Mouse (Mus musculus) megakaryocyte, embryonic 14.5 days (primary cell): Measurements from ENCODE around the gene Uaca. TPM values are rescaled to one million over a fixed set of nuclear protein-coding genes. Genes with fewer than 3 reads are reported as not detected.
"Not testable (repeated sequence)": the region's sequence is repeated elsewhere in the genome, so short reads cannot be mapped to it uniquely, and the experiment has no call there.

Experiments
- H3K27me3 ChIP-seq: replicated peaks from 2 replicates; pipeline ENCODE3; 2012; ENCODE audit warnings: inconsistent platforms
- H3K36me3 ChIP-seq: replicated peaks from 2 replicates; pipeline ENCODE3; 2012; ENCODE audit warnings: low read length, inconsistent platforms, mixed read lengths
- H3K4me1 ChIP-seq: 2 replicates; pipeline ENCODE4 v1.6.1; 2012; ENCODE audit warnings: inconsistent platforms
- H3K4me3 ChIP-seq: replicated peaks from 2 replicates; pipeline ENCODE3; 2012; ENCODE audit warnings: moderate library complexity, mild to moderate bottlenecking, inconsistent platforms
- H3K9me3 ChIP-seq: 2 replicates; pipeline ENCODE4 v1.6.1; 2012; ENCODE audit warnings: inconsistent platforms
- FLI1 ChIP-seq: IDR thresholded peaks from 2 replicates; pipeline ENCODE4 v1.6.1; 2012; ENCODE audit warnings: low read length, inconsistent platforms, mixed read lengths
- GATA1 ChIP-seq: IDR thresholded peaks from 3 replicates; pipeline ENCODE4 v1.6.1; 2012; ENCODE audit warnings: mixed read lengths, low read length, inconsistent platforms, borderline replicate concordance
- polyA plus RNA-seq: library from polyadenylated mRNA; stranded (reverse); fragments of >175 nt; gene quantifications from 2 replicates; pipeline ENCODE4 v1.2.3, GENCODE M21; 2012; ENCODE audit warnings: low replicate concordance; ENCODE audit not compliant: insufficient read depth

The Uaca gene
- polyA plus RNA-seq, 1 experiment = 2.5 TPM

DNA sequence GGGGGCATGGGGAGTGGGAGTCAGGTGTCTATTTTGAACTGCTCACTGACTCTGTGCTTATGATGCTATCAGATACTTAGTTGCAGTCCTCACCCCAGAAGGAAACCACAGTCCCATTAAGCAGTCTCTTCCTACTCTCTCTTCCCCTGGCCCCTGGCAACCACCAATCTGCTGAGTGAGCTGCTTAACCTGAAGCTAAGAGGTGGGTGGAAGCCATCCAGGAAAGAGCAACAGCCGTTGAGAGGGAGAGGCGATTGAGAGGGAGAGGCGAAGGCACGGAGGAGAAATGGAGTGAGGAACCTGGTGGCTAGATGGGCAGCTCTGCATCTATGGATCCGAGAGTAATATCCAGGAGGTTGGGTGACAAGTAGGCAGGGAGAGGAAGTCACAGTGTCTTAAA is 13.7 kb downstream of the Uaca start:
- no peak overlapping the region for H3K4me3 ChIP-seq

GRCm38 (mm10) chr9:60813139-60813880 is 19.0 kb downstream of the Uaca start:
- Histone ChIP-seq H3K36me3 (no peaks in the 10 kb centered on the region), H3K4me3 (peak overlapping the region; percentile 85), H3K4me1 (peaks cover 12% of the 10 kb centered on the region), H3K27me3 (no peaks in the 10 kb centered on the region), H3K9me3 (peaks cover 4% of the 10 kb centered on the region; the same call in 1 of the 2 replicates)
- TF ChIP-seq FLI1 (no peak), GATA1 (no peak)

More for the DNA sequence above, 13.7 kb downstream of the Uaca start:
- Histone ChIP-seq H3K36me3 (no peaks in the 10 kb centered on the region), H3K9me3 (peaks cover 8% of the 10 kb centered on the region; the same call in 1 of the 2 replicates), H3K27me3 (peaks cover 2% of the 10 kb centered on the region), H3K4me1 (peaks cover 6% of the 10 kb centered on the region; the same call in 1 of the 2 replicates)
- TF ChIP-seq FLI1 (no peak), GATA1 (no peak)

DNA sequence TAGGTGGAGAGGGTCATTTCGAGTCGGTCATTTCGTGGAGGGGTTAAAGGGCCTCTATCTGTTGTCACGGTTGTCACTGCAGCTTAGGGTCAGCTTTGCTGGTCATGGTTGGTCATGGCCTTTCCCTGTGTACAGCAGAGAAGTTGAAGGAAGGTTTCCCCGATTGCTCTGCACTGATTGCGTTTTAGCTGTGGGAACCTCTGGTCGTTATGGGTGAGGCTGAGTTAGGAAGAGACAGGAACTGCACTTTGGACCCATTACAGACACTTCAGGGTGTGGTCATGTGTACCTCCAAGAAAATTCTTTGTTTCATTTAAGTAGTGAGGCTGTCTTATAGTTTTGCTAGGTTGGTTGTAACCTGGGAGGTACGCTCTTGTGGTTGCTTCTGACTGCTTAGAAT is 21.2 kb downstream of the Uaca start:
- no peak for TF ChIP-seq FLI1
- no peak for TF ChIP-seq GATA1
- Histone ChIP-seq H3K4me3 (no peak overlapping the region), H3K36me3 (no peaks in the 10 kb centered on the region), H3K4me1 (peaks cover 11% of the 10 kb centered on the region), H3K27me3 (no peaks in the 10 kb centered on the region), H3K9me3 (no peaks in the 10 kb centered on the region)

- H3K4me1 ChIP-seq = peaks cover 11% of the 10 kb centered on the region
- H3K9me3 ChIP-seq = no peaks in the 10 kb centered on the region
- peaks cover 2% of the 10 kb centered on the region for H3K27me3 ChIP-seq
- H3K36me3 ChIP-seq = no peaks in the 10 kb centered on the region
- H3K4me3 ChIP-seq = no peak overlapping the region
- TF ChIP-seq GATA1 (no peak), FLI1 (no peak)
These were observed 23.2 kb downstream of the Uaca start for GRCm38 (mm10) chr9:60817585-60817984.

DNA sequence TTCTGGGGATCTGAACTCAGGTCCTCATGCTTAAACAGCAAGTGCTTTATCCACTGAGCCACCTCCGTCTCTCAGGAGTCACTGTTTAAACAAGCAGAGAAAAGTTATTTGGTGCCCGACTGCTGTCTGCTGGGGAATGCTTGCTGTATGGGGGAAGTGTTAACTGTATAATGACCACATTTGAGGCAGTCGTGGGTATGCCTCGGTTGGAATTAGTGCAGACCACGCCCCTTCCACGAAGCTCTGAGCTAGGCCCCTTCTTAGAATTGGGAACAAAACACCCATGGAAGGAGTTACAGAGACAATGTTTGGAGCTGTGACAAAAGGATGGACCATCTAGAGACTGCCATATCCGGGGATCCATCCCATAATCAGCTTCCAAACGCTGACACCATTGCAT is 24.2 kb downstream of the Uaca start:
- H3K4me1 ChIP-seq, H3K9me3 ChIP-seq, H3K4me3 ChIP-seq, H3K36me3 ChIP-seq, H3K27me3 ChIP-seq: not testable (repeated sequence)

DNA sequence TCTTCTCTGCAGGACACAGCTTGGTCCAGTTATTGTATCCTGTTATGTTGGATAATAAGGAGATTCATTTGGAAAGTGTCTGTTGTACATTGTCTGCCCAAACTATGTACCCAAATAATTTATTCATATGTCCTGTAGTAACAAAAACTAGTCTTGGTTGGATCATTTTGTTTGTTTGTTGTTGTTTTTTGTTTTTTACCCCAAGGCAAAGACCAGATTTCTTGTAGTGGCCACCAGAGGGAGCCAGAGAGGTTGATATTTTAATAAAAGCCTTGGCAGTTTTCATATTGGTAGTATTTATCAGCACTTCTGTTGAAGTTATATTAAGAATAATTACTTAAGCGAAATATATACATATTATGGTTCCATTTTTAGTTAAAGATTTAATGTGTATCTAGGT is 25.0 kb downstream of the Uaca start:
- H3K4me3 ChIP-seq = no peak overlapping the region
- peaks cover 2% of the 10 kb centered on the region for H3K27me3 ChIP-seq
- TF ChIP-seq GATA1 (no peak), FLI1 (no peak)
- H3K36me3 ChIP-seq = no peaks in the 10 kb centered on the region
- no peaks in the 10 kb centered on the region for H3K9me3 ChIP-seq
- no peaks in the 10 kb centered on the region for H3K4me1 ChIP-seq

DNA sequence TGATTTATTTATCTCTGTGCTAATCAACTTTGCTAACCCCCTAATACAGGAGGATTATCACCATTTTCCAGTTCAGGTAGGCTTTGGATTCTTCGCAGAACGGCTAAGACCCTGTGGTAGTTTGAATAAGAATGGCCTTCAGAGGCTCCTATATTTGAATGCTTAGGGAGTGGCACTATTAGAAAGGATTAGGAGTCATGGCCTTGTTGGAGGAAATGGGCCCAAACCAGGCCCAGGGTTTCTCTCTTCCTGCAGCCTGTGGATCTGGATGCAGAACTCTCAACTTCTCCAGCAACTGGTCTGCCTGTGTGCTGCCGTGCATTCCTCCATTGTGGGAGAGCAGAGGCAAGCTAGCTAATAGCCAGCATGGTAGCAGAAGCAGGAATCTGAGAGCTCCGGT is 27.2 kb downstream of the Uaca start:
- Histone ChIP-seq H3K27me3 (peaks cover 4% of the 10 kb centered on the region), H3K9me3 (peaks cover 3% of the 10 kb centered on the region), H3K36me3 (no peaks in the 10 kb centered on the region), H3K4me1 (no peaks in the 10 kb centered on the region), H3K4me3 (no peak overlapping the region)
- TF ChIP-seq GATA1 (no peak), FLI1 (no peak)

DNA sequence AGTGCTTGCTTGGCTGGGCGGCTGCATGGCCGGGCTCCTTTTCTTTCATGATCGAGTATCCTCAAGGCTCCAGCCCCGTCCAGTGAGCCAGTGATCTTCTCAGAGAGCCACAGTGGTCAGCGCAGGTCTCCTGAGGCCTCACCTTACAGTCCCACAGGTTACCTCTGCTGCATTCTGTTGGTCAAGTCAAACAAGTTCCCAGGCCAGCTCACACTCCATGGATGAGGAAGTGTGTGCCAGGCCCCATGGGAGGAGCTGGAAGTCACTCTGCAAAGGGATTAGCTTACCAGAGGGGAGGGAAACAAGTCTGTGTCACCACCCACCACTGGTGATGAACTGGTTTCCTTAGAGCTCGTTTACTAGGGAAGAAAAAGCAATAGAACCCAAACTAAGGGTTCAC is 28.3 kb downstream of the Uaca start:
- Histone ChIP-seq H3K4me3 (no peak overlapping the region), H3K4me1 (no peaks in the 10 kb centered on the region), H3K27me3 (peaks cover 4% of the 10 kb centered on the region), H3K9me3 (peaks cover 3% of the 10 kb centered on the region), H3K36me3 (no peaks in the 10 kb centered on the region)
- TF ChIP-seq FLI1 (no peak), GATA1 (no peak)

DNA sequence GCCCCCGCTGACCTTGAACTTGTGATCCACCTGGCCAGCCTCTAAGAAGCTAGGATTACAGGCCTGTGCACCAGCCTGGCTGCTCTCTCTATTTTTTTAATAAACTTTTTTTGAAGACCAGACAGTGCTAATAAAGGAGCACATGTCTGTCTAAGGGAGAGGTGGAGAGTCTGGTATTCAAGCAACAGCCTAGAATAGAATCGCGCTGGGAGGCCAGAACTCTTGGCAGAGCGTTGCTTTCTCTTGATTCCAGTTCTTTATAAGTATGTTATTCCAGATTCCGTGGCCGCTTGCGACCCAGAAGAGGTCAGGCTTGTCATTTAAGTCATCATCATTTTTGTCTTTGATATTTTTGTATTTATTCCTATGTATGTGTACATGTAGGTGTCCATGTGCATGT is 31.2 kb downstream of the Uaca start:
- no peak for TF ChIP-seq FLI1
- TF ChIP-seq GATA1 = no peak
- no peaks in the 10 kb centered on the region for H3K36me3 ChIP-seq

DNA sequence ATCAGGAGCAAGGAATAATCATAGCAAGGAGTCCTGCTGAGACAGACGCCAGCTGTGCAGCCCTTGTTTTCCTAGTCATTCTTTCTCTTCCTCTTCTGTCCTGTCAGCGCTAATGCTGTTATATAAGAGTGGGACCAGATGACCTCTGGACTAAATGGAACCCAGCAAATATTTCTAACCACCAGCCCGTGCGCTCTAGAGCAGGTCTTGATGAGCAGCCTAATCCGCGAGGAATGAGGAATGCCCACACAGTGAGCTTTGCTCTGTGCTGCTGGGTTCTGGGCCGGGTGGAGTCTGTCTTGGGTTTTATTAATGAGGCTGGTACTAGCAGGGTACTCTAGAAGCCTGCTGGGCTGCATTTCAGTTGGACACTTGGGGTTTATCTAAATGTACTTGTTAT is 32.4 kb downstream of the Uaca start:
- no peak for TF ChIP-seq FLI1
- TF ChIP-seq GATA1 = no peak

More for the DNA sequence above, 31.2 kb downstream of the Uaca start:
- Histone ChIP-seq H3K4me1 (no peaks in the 10 kb centered on the region), H3K4me3 (no peak overlapping the region), H3K9me3 (peaks cover 3% of the 10 kb centered on the region), H3K27me3 (peaks cover 7% of the 10 kb centered on the region)

DNA sequence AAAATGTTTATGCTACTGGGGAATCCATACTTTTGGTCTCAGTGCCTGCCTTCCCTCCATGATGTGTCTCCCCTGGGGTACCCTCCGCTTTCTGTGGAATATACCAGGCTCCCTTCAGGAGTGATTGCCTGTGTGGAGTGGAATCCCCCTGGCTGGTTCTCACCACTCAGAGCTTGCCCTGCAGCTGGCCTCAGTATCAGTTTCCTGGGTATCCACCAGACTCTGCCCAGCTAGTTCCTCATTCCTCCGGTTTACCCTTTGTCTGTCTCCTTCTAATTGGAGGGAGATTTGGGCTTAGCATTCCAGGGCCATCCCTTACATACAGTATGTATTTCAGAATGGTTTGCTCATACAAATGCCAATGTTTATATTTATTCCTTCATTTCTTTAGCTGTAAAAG is 33.9 kb downstream of the Uaca start:
- TF ChIP-seq FLI1 (no peak), GATA1 (no peak)
- Histone ChIP-seq H3K4me3 (no peak overlapping the region), H3K36me3 (no peaks in the 10 kb centered on the region), H3K27me3 (peaks cover 7% of the 10 kb centered on the region), H3K9me3 (peaks cover 3% of the 10 kb centered on the region), H3K4me1 (no peaks in the 10 kb centered on the region)

More for the DNA sequence above, 32.4 kb downstream of the Uaca start:
- H3K36me3 ChIP-seq = no peaks in the 10 kb centered on the region
- H3K4me3 ChIP-seq = no peak overlapping the region
- H3K4me1 ChIP-seq = no peaks in the 10 kb centered on the region
- H3K9me3 ChIP-seq = peaks cover 3% of the 10 kb centered on the region
- peaks cover 8% of the 10 kb centered on the region for H3K27me3 ChIP-seq
